Mouse (Mus musculus) hematopoietic stem cell, adult 5-6 weeks (primary cell): ENCODE measurements at regions not wholly inside any gene's neighbourhood (a gene's known extent, or its start where the extent isn't known, plus 50 kb on each side); places are given as distances from the start of the nearest gene placed in this dataset.

Experiments
- ATAC-seq, 2 experiments: fragments of 125-278 bp in 1 of 2; replicated peaks in 1 of 2; 2 replicates each; pipeline ENCODE4 v1.8.0; 2016 to 2017; ENCODE audit warnings: inconsistent platforms in 2 of 2, mild to moderate bottlenecking in 2 of 2, moderate number of reproducible peaks in 2 of 2, low read depth in 1 of 2, moderate TSS enrichment in 1 of 2; ENCODE audit not compliant: low FRiP score in 2 of 2, poor library complexity in 2 of 2, severe bottlenecking in 2 of 2, insufficient read depth in 1 of 2, low TSS enrichment in 1 of 2

DNA sequence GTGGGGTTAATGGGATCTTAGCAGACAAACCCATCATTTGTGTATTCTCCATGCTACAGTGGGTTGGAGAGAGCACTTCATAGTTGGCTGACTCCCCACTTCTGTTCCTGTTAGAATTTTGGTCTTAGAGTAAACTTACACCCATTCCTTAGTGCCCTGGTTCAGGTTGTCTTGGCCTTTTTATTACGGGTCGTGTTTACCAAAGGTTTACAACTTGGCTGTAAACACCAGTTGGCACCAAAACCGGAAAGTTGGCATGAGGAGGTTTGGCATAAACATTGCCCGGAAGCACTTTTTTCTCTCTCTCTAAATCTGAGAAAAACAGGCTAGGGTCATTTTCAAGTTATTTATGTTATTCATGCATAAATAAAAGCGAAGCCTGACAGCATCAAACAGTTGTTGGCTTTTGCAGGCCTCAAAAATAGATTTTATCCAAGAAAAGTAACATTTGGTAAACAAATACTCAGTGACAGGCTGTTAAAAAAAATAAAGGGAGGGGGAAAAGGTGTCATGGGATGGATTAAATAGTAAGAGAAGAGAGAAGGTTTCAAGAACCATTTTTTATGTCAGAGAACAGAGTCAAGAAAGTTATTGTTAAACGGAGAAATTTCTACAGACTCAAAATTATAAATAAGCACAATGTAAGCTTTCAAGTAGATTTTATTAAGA, 148.0 kb upstream of the Klf6 start:
- no peak for ATAC-seq

DNA sequence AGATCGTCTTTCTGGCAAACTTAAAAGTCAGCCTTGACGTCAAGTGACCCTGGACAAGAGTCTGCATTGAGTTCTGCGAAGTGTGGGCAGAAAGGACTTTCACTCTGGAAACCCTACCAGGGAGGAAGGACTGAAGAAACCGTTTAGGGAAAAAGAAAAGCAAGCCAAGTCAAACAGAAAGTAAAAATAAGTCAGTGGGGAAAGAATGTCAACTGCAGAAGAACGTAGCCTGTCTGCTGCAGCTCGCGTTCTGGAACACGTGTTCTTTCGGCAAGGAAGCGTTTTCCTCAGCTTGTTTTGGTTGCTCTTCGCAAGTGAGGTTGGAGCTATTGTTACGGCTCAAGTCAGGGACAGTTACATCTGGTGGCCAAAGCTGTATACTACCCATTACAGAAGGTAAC, 147.1 kb upstream of the Klf6 start:
- ATAC-seq: peak; percentile 65 to 66

DNA sequence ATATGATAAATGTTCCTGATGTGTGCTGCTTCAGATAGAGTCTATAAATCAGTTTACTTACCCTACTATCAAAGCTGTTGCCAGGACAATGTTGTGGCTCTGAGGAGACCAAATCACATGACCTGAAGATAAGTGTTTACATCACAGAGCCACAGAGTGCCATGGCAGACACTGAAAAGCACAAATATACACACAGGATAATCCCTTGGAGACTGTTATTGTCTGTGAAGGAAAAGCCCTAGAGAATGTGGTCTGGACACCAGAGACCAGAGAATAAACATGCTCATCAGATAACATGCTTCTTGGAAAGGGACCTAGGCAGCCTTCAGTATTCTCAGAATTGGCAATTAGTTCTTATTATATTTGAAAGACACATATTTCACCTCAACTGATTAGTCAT, 146.5 kb upstream of the Klf6 start:
- peak; percentile 6 to 8; a peak in 2 of 4 replicates for ATAC-seq

DNA sequence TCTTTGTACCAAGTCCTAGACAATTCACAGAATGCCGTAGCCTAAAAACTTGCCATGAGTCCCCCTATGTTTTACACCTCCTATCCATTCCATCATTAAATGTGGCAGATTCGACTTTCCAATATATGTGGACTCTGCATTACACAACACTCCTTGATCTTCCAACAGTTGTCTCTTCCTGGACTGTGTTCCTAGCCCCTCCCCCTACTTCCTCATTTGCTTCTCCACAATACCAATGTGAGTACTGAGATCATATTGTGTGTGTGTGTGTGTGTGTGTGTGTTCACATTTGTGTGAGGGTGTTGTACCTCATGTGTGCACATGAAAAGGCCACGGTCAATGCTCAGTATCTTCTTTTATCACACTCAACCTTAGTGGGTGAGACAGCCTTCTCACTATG, 144.5 kb upstream of the Klf6 start:
- ATAC-seq: peak; percentile 38 to 49; a peak in 2 of 4 replicates

DNA sequence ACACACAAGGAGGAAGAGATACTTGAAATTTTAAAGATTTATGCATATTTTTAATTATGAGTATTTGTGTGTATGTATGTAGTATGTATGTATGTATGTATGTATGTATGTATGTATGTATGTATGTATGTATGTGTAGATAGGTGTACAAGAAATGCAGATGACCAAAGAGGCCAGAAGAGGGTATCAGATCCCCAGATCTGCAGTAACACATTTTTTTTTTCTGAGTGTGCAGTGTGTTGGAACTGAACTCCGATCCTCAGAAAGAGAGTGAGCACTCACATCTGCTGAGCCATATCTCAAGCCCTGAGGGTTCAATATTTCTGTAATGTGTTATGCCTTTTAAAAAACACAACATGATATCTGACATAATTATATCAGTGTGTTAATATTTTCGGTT, 138.0 kb upstream of the Klf6 start:
- no peak for ATAC-seq

DNA sequence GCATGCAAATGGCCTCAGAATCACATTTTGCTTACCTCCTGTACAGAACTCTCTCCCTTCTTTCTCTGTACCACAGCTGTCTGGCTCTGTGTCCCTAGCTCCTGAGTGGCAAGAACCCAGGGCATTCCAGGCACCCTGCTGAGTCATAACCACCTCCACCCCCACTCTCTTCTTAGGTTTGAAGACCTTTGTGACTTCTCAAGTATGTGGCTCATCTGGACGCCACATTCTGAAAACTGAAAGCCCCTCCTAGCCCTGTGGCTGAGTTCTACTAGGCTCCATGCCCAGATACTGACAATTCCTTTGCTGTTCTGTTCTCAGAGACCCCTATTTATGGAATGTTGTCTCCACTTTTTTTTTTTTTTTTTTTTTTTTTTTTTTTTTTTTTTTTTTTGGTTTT, 136.9 kb upstream of the Klf6 start:
- peak in 1 of 2 experiments; percentile 22; a peak in 1 of 4 replicates for ATAC-seq

DNA sequence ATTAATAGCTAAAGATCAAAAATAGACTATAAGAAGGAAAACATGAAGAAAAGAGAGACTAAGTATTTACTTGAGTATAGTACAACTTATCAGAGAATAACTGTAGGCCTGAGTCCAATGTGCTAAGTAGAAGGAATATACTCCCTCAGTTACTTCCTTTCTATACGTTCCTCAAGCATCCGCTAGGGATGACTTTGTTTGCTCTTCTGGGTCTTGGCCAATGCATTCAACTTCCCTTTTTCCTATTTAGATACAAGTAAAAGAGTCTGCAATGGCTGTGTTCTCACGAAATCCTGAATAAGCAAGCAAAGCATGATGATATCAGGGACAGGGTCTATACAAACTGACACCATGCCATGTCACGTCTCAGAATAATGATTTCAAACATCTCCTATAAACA, 135.3 kb upstream of the Klf6 start:
- peak; percentile 71 to 83; a peak in 3 of 4 replicates for ATAC-seq

DNA sequence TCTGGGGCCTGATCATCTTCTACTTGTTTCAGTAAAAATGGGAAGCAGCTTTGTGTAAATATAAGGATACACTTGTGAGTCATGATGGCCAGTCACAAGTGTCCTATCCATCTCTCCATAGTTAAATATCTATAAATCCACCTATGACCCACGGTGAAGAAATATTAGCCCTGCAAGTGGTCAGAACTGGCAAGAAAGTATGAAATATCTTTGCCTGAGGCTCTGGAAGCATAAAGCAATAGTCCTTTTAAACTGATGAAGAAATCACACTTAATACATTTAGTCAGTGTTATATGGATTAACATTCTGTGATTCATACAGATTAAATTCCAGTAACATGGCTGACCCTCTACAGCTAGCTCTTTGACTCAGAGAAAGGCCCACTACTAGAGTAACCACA, 134.8 kb upstream of the Klf6 start:
- ATAC-seq: no peak

DNA sequence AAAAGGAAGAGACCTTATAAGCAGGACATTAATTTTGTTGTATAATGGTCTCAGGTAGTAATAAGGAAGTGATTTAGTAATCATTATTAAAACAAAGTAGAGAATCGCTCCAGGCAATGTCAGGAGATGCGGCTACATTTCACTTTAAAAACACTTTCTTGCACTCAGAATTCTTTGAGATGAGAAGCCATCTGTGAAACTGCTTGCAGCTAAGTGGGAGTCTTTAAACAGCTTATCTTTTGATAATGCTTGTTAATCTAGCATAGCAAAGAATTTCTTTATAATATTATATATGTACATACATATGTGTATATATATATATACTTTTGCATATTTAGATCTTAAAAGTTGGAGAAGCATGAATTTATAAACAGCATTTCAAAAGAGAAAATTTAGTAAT, 133.1 kb upstream of the Klf6 start:
- ATAC-seq: no peak

DNA sequence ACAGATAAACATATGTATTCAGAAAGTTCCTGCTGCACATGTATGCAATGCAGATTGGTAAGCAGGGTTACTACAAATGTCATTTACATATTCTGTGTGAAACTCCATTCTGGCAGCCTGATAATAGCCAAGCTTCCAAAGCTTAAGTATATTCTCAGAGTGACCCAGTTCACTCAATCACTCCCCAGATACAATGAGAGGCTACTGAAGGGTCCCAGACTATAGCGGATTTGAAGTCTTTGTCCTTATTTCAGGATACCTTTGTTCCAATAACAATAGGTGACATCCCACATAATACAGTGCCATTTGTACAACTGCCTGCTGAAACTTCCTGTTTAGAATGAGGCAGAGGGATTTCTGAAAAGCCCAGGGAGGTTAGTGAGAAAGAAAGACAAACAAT, 132.5 kb upstream of the Klf6 start:
- no peak for ATAC-seq

DNA sequence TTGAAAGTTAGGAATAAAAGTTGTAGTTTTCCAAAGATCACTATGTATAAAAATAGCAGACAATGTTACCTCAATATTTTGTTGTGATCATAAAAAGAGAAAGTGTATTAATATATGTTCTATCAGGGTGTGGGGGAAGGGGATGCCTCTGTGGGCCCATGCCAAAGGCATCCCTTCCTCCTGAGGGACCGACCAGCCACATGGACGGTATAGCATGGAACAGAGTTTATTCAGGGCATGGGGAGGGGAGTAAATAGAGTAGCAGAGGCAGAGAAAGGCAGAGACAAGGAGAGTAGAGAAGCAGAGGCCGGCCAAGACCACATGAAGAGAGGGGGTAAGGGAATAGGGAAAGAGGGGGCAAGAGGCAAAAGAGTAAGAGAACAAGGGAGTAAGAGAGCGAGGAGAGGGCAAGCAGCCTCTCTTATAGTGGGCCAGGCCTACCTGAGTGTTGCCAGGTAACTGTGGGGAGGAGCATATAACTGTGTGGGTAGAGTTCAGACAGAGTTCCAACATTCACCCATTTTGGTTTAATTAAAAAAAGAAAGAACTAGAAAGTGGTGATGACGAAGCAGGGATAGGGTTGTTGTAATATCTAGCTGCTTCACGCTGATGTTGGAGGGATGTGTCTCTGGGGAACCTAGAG, 131.7 kb upstream of the Klf6 start:
- ATAC-seq: no peak

DNA sequence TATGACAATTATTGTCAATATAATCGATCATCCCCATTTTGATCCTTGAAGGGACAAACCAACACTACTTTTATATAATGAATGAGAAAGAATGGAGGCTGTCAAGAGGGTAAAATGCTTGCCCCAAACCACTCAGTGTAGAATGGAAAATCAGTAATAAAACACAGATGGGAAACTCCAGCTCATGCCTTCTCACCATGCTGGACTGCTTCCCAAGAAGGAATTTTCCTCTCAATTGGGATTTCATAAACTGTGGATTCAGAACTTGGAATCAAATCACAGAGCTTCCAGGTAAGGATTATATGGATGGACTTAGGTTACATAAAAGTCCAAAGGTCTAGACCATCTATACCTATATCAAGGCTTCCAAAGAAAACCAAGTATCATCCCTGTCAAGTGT, 129.1 kb upstream of the Klf6 start:
- ATAC-seq: no peak

DNA sequence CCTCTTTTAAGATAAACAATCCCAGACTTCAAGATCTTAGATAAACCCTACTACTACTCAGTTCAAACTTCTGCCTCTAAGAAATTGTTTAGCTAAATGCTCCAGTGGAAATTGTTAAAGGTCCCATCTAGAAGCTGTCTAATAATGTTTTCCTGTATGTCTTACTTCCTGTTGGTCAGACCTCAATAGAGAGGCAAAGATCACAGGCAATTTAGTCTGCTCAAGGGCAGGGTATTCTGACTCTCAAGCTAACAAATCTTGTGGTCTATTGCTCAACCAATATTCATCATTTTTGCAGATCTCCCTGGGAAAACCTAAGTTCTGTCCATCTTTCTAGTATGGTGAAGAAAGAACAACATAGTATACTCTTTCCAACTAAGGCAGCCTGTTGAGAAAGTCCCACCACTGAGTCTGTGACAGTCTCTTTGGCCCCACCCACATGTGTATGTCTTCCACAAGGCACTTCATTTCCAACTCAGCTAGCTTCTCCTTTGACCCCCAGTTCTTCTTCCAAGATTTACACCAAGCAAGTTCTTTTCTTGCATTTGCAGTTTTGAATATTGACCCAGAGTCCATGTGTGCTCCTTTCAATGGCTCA, 126.2 kb upstream of the Klf6 start:
- ATAC-seq: no peak

DNA sequence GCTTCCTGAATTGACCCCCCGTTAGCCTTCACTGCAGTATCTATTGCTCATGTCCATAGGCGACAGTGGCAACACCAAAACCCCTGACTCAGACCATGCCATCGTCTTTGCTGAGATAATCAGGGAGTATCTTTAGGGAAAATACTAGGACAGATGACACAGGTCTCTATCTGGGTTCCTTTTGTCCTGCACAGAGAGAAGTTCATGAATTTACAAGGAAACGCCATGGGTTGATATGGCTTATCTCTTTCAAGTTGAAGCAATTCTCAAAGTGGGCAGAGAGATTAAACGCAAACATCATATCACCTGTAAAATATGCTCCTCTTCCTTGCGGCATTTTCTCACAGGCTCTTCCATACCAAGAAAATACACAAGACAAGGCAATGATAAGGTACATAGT, 124.8 kb upstream of the Klf6 start:
- no peak for ATAC-seq

DNA sequence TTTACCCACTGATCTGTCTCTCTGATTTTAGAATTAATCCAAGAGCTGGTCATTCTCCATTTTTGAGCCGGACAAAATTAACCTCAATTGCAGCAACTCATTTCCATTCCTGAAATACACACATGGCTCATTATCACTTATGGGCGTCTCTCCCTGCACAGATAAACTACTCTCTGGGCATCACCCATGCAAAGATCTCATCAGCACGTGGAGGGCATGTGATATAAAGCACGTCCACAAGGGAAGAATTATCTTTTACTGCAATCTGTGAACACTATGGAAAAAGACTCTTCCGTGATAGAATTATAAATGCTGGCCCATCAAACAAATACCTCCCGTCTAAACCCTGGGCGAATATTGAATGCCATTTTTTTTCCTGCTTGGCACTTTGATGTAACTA, 124.1 kb upstream of the Klf6 start:
- ATAC-seq: no peak

DNA sequence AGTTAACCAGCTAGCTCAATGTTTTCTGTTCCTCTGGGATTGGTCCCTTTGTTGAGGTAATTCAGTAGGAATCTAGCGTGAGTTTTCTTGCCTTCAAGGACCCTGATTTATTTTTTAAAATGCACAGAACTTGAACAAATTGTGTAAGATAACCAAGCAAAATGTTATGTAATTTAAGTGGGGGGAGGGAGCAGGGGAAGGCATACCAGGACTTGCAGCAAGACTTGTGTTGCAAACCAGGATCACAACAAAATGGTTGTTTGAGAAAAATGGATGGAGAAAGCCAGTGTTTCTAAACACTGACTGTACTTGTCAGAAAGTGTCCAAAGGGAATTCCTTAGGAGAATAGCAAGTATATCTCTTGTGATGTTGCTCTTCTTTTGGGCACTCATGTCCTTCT, 120.5 kb upstream of the Klf6 start:
- no peak for ATAC-seq

DNA sequence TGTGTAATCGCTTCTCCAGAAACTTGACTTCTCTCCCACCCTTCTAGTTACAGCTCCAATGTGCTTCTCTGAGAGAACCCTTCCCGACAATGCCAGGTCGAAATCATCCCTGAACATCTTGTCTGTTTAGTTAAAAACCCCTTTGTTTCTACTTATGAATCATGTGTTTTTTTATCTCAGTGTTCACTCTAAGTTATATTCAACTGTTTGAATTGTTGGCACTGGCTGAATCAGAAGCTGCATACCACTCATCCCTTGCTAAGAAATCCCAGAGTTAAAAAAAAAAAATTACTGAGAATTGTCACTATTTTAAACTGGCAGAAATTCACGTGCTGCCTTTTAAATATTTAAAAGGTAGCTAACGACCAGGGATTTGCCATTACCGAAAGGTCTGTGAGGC, 116.3 kb upstream of the Klf6 start:
- no peak for ATAC-seq

DNA sequence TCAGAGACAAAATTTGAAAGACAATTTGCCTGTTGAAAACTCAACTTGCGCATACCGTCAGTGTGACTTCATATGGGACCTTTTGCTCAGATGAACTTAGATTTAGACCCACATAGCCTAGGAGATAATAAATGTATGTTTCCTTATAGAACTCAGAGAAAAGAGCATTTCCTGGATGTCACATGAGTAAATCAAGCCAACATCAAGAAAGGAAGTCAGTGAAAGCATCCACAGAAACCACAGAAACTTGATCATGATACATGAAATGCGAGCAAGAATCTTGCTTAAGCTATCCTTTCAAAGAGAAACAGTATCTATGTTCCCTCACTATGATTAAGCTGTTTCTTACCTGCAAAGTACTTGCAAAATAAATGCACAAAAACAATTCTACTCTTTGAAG, 104.1 kb upstream of the Klf6 start:
- ATAC-seq: no peak

DNA sequence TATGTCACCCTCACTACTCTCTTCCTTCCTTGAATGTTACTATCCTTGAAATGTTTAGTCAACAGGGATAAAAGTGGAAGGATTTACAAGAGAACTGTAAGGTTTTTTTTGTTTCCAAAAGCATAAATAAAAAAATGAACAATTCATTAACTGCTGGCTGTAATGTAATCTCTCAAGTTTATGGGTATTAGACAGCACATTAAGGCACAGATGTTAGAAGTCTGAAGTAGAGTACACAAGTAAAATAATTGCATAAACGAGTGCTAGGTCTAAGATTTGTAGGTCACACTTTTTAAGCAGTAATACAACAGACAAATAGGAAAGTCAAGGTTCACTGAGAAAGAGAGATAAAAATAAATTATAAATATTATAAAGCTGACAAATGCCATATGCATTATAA, 103.3 kb upstream of the Klf6 start:
- ATAC-seq: no peak
